Mouse (Mus musculus): Measurements from ENCODE around the gene Plin5. TPM values are rescaled to one million over a fixed set of nuclear protein-coding genes. Genes with fewer than 3 reads are reported as not detected.

Gene Plin5
- polyA plus RNA-seq, 1 experiment from 2014 or later, result 0.57 TPM

- Histone ChIP-seq H3K27ac (ENCODE audit: low read length) (no peak overlapping the region), H3K27me3 (replicated peaks; ENCODE audit: control insufficient read depth, insufficient read depth, low read length) (peaks cover 48% of the 10 kb centered on the region), H3K9ac (ENCODE audit: low read depth, low read length) (0 out of 2 replicates have a peak overlapping the region, but pooled peaks have one; percentile 27), H3K4me1 (ENCODE audit: control insufficient read depth, insufficient read depth, low read length) (peaks cover 7% of the 10 kb centered on the region), H3K4me2 (ENCODE audit: low read depth, low read length) (peak overlapping the region; percentile 45), H3K9me3 (ENCODE audit: control insufficient read depth, low read length) (no peaks in the 10 kb centered on the region), H3K4me3 (ENCODE audit: low read length) (no peak overlapping the region), H3K36me3 (ENCODE audit: control insufficient read depth, insufficient read depth, low read length) (no peaks in the 10 kb centered on the region)
- WGBS, result 17% methylated on average over 9 of the region's 9 CpGs
- no peak for ATAC-seq
Measured at GRCm38 (mm10) chr17:56148280-56148679, 30.9 kb upstream of the Plin5 start.

GRCm38 (mm10) chr17:56147420-56147819, 30.0 kb upstream of the Plin5 start:
- Histone ChIP-seq H3K36me3 (ENCODE audit: control insufficient read depth, insufficient read depth, low read length) (no peaks in the 10 kb centered on the region), H3K9me3 (ENCODE audit: control insufficient read depth, low read length) (no peaks in the 10 kb centered on the region), H3K4me2 (ENCODE audit: low read depth, low read length) (no peak overlapping the region), H3K4me3 (ENCODE audit: low read length) (no peak overlapping the region), H3K27me3 (replicated peaks; ENCODE audit: control insufficient read depth, insufficient read depth, low read length) (peaks cover 46% of the 10 kb centered on the region), H3K4me1 (ENCODE audit: control insufficient read depth, insufficient read depth, low read length) (peaks cover 7% of the 10 kb centered on the region), H3K27ac (ENCODE audit: low read length) (no peak overlapping the region), H3K9ac (ENCODE audit: low read depth, low read length) (no peak overlapping the region)
- ATAC-seq, result no peak
- 54% methylated on average over 12 of the region's 12 CpGs for WGBS

DNA sequence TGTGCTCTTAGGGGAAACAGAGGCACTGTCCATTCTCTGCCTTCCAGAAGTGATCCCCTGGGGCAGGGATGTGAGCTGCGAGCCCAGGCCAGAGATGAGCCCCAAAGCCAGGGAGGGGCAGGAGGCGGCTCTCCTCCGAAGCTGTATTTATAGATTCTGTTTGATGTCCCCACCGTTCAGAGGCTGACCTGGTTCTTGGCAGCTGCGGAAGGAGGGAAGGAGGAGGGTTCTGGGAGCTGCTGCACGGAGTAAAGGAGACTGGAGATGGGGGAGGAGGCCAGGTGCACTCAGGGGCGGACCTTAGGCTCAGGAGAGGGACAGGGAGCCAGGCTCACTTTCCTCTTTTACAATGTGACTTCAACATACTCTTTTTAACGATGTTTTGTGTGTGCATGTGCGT, 28.7 kb upstream of the Plin5 start:
- whole genome bisulfite sequencing, result 19% methylated on average over 9 of the region's 9 CpGs
- ATAC-seq, result no peak
- no peak overlapping the region for H3K4me3 ChIP-seq (ENCODE audit: low read length)
- peaks cover 16% of the 10 kb centered on the region for H3K4me1 ChIP-seq (ENCODE audit: control insufficient read depth, insufficient read depth, low read length)
- peaks cover 58% of the 10 kb centered on the region for H3K27me3 ChIP-seq (replicated peaks; ENCODE audit: control insufficient read depth, insufficient read depth, low read length)
- no peaks in the 10 kb centered on the region for H3K9me3 ChIP-seq (ENCODE audit: control insufficient read depth, low read length)
- H3K36me3 ChIP-seq (ENCODE audit: control insufficient read depth, insufficient read depth, low read length), result no peaks in the 10 kb centered on the region
- no peak overlapping the region for H3K9ac ChIP-seq (ENCODE audit: low read depth, low read length)
- no peak overlapping the region for H3K4me2 ChIP-seq (ENCODE audit: low read depth, low read length)
- H3K27ac ChIP-seq (ENCODE audit: low read length), result no peak overlapping the region

GRCm38 (mm10) chr17:56144546-56144945, 27.1 kb upstream of the Plin5 start:
- no peaks in the 10 kb centered on the region for H3K9me3 ChIP-seq (ENCODE audit: control insufficient read depth, low read length)
- no peak overlapping the region for H3K9ac ChIP-seq (ENCODE audit: low read depth, low read length)
- no peak for ATAC-seq
- 76% methylated on average over 9 of the region's 9 CpGs for WGBS
- no peak overlapping the region for H3K4me3 ChIP-seq (ENCODE audit: low read length)
- peaks cover 67% of the 10 kb centered on the region for H3K27me3 ChIP-seq (replicated peaks; ENCODE audit: control insufficient read depth, insufficient read depth, low read length)
- peaks cover 22% of the 10 kb centered on the region for H3K4me1 ChIP-seq (ENCODE audit: control insufficient read depth, insufficient read depth, low read length)
- no peak overlapping the region for H3K27ac ChIP-seq (ENCODE audit: low read length)
- H3K4me2 ChIP-seq (ENCODE audit: low read depth, low read length), result no peak overlapping the region
- no peaks in the 10 kb centered on the region for H3K36me3 ChIP-seq (ENCODE audit: control insufficient read depth, insufficient read depth, low read length)

DNA sequence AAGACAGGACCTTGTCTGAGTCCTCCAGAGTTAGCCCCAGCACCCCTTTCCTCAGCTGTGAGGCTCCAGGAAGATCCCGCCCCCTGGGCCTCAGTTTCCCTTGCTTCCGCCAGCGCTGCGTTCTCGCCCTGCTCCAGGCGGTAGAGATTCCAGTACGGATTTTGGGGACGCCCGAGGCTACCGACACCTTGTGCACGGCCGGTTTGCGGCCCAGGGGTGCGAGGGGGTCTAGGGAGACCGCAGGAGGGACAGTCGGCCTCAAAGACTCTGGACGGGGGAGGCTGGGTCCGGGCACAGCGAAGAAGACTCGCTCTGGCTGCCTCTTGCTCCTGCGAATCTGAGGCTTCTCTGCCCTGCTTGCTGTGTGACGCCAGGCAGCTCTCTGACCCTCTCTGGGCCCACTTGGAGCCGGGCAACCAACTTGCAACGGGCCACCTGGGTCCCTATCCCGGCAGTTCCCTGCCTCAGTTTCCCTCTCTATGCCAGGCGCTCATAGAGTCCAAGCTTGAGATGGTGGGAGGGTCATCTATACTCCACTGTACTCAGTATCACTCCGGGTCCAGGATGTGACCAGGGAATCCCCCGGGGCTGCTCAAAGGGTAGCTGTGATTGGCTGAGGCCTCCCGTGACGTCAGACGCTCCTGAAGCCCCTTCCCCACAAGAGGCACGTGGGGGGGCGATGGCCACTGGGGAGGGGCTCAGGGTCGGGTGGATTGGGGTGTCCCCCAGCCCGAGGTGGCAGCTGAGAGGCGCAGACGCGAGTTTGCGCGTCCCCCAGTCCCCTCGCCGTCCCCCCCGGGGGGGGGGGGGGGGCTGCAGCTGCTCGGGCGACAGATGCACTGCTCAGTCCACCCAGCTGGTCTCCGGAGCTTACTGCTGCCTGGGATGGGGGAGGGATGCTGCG, 24.6 kb upstream of the Plin5 start:
- no peaks in the 10 kb centered on the region for H3K9me3 ChIP-seq (ENCODE audit: control insufficient read depth, low read length)
- H3K9ac ChIP-seq (ENCODE audit: low read depth, low read length), result peak overlapping the region; percentile 43
- H3K27me3 ChIP-seq (replicated peaks; ENCODE audit: control insufficient read depth, insufficient read depth, low read length), result peaks cover 68% of the 10 kb centered on the region
- no peaks in the 10 kb centered on the region for H3K36me3 ChIP-seq (ENCODE audit: control insufficient read depth, insufficient read depth, low read length)
- peak overlapping the region; percentile 46 for H3K4me3 ChIP-seq (ENCODE audit: low read length)
- no peak overlapping the region for H3K27ac ChIP-seq (ENCODE audit: low read length)
- 0 out of 2 replicates have a peak, but pooled peaks have one; percentile 19 for ATAC-seq
- under 1% methylated on average over 45 of the region's 47 CpGs for whole genome bisulfite sequencing
- peaks cover 17% of the 10 kb centered on the region for H3K4me1 ChIP-seq (ENCODE audit: control insufficient read depth, insufficient read depth, low read length)
- H3K4me2 ChIP-seq (ENCODE audit: low read depth, low read length), result peak overlapping the region; percentile 74

DNA sequence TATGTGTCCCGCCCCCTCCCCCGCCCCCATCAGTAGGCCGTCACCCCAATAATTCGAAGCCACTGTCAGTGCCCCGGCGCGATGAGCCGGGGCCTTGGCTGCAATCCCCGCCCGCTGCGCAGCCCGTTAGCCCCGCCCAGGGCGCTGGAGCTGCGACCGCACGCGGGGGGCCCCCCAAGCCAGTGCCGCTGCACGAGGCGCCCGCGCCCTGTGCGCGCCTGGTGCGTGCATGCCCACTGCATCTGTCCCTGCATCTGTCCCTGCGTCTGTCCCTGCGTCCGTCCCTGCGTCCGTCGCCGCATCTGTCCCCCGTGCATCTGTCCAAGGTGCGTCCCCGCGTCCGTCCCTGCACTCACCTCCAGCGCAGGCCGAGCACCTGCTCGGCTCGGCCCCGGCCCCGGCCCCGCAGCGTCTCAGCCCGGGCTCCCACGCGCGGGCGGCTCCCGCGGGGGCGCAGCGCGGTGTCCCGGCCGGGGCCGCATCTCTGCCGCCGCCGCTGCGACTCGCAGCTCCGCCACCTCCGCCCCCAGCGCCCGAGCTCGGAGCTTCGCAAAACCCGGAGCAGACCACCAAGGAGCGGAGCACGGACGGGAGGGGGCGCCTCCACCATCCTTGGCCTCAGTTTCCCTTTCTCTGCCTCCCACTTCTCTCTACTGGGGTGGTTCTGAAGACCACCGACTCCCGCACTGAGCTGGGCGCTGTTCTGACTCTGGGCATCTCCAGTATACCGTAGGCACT, 22.6 kb upstream of the Plin5 start, which contains the start of gene Sema6b:
TSS of gene Sema6b (minus strand) at position 486 of the 738 bp plus-strand sequence.
- Histone ChIP-seq H3K4me3 (ENCODE audit: low read length) (peak within 1 kb of the TSS; percentile 70), H3K27me3 (replicated peaks; ENCODE audit: control insufficient read depth, insufficient read depth, low read length) (peaks cover 58% of the 10 kb centered on the region), H3K9me3 (ENCODE audit: control insufficient read depth, low read length) (no peaks in the 10 kb centered on the region), H3K4me2 (ENCODE audit: low read depth, low read length) (peak within 1 kb of the TSS; percentile 99), H3K27ac (ENCODE audit: low read length) (no peak within 1 kb of the TSS), H3K36me3 (ENCODE audit: control insufficient read depth, insufficient read depth, low read length) (no peaks in the 10 kb centered on the region), H3K9ac (ENCODE audit: low read depth, low read length) (peak within 1 kb of the TSS; percentile 60), H3K4me1 (ENCODE audit: control insufficient read depth, insufficient read depth, low read length) (peaks cover 17% of the 10 kb centered on the region)
- ATAC-seq, result peak; percentile 45
- whole genome bisulfite sequencing, result 1% methylated on average over 79 of the region's 79 CpGs

GRCm38 (mm10) chr17:56139355-56139754, 22.0 kb upstream of the Plin5 start:
- peak overlapping the region; percentile 60 for H3K9ac ChIP-seq (ENCODE audit: low read depth, low read length)
- no peak overlapping the region for H3K27ac ChIP-seq (ENCODE audit: low read length)
- peak overlapping the region; percentile 99 for H3K4me2 ChIP-seq (ENCODE audit: low read depth, low read length)
- no peak for ATAC-seq
- peaks cover 23% of the 10 kb centered on the region for H3K4me1 ChIP-seq (ENCODE audit: control insufficient read depth, insufficient read depth, low read length)
- WGBS, result 8% methylated on average over 21 of the region's 21 CpGs
- H3K4me3 ChIP-seq (ENCODE audit: low read length), result peak overlapping the region; percentile 70
- no peaks in the 10 kb centered on the region for H3K36me3 ChIP-seq (ENCODE audit: control insufficient read depth, insufficient read depth, low read length)
- H3K27me3 ChIP-seq (replicated peaks; ENCODE audit: control insufficient read depth, insufficient read depth, low read length), result peaks cover 54% of the 10 kb centered on the region
- no peaks in the 10 kb centered on the region for H3K9me3 ChIP-seq (ENCODE audit: control insufficient read depth, low read length)

GRCm38 (mm10) chr17:56137839-56138613, 20.6 kb upstream of the Plin5 start:
- WGBS, result 24% methylated on average over 25 of the region's 25 CpGs
- Histone ChIP-seq H3K9ac (ENCODE audit: low read depth, low read length) (no peak overlapping the region), H3K4me3 (ENCODE audit: low read length) (no peak overlapping the region), H3K27ac (ENCODE audit: low read length) (no peak overlapping the region), H3K4me1 (ENCODE audit: control insufficient read depth, insufficient read depth, low read length) (peaks cover 34% of the 10 kb centered on the region), H3K36me3 (ENCODE audit: control insufficient read depth, insufficient read depth, low read length) (no peaks in the 10 kb centered on the region), H3K27me3 (replicated peaks; ENCODE audit: control insufficient read depth, insufficient read depth, low read length) (peaks cover 47% of the 10 kb centered on the region), H3K4me2 (ENCODE audit: low read depth, low read length) (peak overlapping the region; percentile 38; the same call in 1 of the 2 replicates), H3K9me3 (ENCODE audit: control insufficient read depth, low read length) (no peaks in the 10 kb centered on the region)
- ATAC-seq, result no peak

- WGBS, result 89% methylated on average over 7 of the region's 7 CpGs
- no peak overlapping the region for H3K9ac ChIP-seq (ENCODE audit: low read depth, low read length)
- no peaks in the 10 kb centered on the region for H3K36me3 ChIP-seq (ENCODE audit: control insufficient read depth, insufficient read depth, low read length)
- H3K4me1 ChIP-seq (ENCODE audit: control insufficient read depth, insufficient read depth, low read length), result peaks cover 26% of the 10 kb centered on the region
- H3K9me3 ChIP-seq (ENCODE audit: control insufficient read depth, low read length), result no peaks in the 10 kb centered on the region
- H3K4me2 ChIP-seq (ENCODE audit: low read depth, low read length), result no peak overlapping the region
- no peak for ATAC-seq
- no peak overlapping the region for H3K4me3 ChIP-seq (ENCODE audit: low read length)
- no peak overlapping the region for H3K27ac ChIP-seq (ENCODE audit: low read length)
- H3K27me3 ChIP-seq (replicated peaks; ENCODE audit: control insufficient read depth, insufficient read depth, low read length), result peaks cover 35% of the 10 kb centered on the region
Measured at GRCm38 (mm10) chr17:56136558-56136957, 19.2 kb upstream of the Plin5 start.
